Mouse (Mus musculus) ES-Bruce4 (cell line): Measurements from ENCODE around the gene Gm18596. TPM values are rescaled to one million over a fixed set of nuclear protein-coding genes. Genes with fewer than 3 reads are reported as not detected.
A peak's percentile ranks its signal among the peaks of the same experiment; 100 is the strongest.
"Not testable (repeated sequence)": the region's sequence is repeated elsewhere in the genome, so short reads cannot be mapped to it uniquely, and the experiment has no call there.

ENCODE experiments used
- H3K27ac ChIP-seq: 2 replicates; pipeline ENCODE4 v1.5.1; 2012; ENCODE audit warnings: low read length, inconsistent platforms; ENCODE audit not compliant: insufficient read depth
- H3K27me3 ChIP-seq: 2 replicates; pipeline ENCODE4 v1.6.1; 2012; ENCODE audit warnings: mild to moderate bottlenecking, low read length, inconsistent platforms; ENCODE audit not compliant: control insufficient read depth, poor library complexity, insufficient read depth, severe bottlenecking
- H3K36me3 ChIP-seq: 2 replicates; pipeline ENCODE4 v1.6.1; 2012; ENCODE audit warnings: inconsistent platforms, mild to moderate bottlenecking, low read length, moderate library complexity; ENCODE audit not compliant: control insufficient read depth, poor library complexity, insufficient read depth, severe bottlenecking
- H3K4me1 ChIP-seq: one replicate; pipeline ENCODE4 v1.8.1; 2011; ENCODE audit warnings: low read length; ENCODE audit not compliant: control insufficient read depth, insufficient read depth
- H3K4me3 ChIP-seq: 2 replicates; pipeline ENCODE4 v1.5.1; 2011; ENCODE audit warnings: low read depth, mild to moderate bottlenecking, low read length
- H3K9ac ChIP-seq: 2 replicates; pipeline ENCODE4 v1.6.1; 2012; ENCODE audit warnings: low read depth, mild to moderate bottlenecking, inconsistent platforms; ENCODE audit not compliant: poor library complexity, severe bottlenecking
- H3K9me3 ChIP-seq: replicated peaks from 2 replicates; pipeline ENCODE4 v1.6.1; 2012; ENCODE audit warnings: mild to moderate bottlenecking, low read length, inconsistent platforms; ENCODE audit not compliant: control insufficient read depth, poor library complexity, insufficient read depth, severe bottlenecking
- CTCF ChIP-seq: IDR thresholded peaks from one replicate; pipeline ENCODE4 v1.8.1; 2011; ENCODE audit warnings: low read depth, low read length
- EP300 ChIP-seq: IDR thresholded peaks from 2 replicates; pipeline ENCODE4 v1.6.1; 2011; ENCODE audit warnings: low read depth, low read length; ENCODE audit not compliant: insufficient read depth
- POLR2A ChIP-seq: IDR thresholded peaks from one replicate; pipeline ENCODE4 v1.8.1; 2011; ENCODE audit warnings: low read length; ENCODE audit not compliant: insufficient read depth
- polyA plus RNA-seq: library from polyadenylated mRNA; stranded (reverse); fragments of >200 nt; gene quantifications from 2 replicates; pipeline ENCODE4 v1.2.4, GENCODE M21; 2011; ENCODE audit warnings: low read depth; ENCODE audit not compliant: missing spikeins, insufficient read depth, insufficient read length

The Gm18596 gene
- polyA plus RNA-seq, 1 experiment, result not detected

GRCm38 (mm10) chr10:77735928-77736327, 6.5 kb downstream of the Gm18596 start:
- H3K4me1 ChIP-seq, result no peaks in the 10 kb centered on the region
- H3K36me3 ChIP-seq, result no peaks in the 10 kb centered on the region
- H3K27me3 ChIP-seq, result no peaks in the 10 kb centered on the region
- no peak for TF ChIP-seq POLR2A
- no peak overlapping the region for H3K9ac ChIP-seq
- no peaks in the 10 kb centered on the region for H3K9me3 ChIP-seq
- H3K4me3 ChIP-seq, result no peak overlapping the region
- no peak overlapping the region for H3K27ac ChIP-seq

GRCm38 (mm10) chr10:77729241-77729640, 13.2 kb downstream of the Gm18596 start:
- H3K9ac ChIP-seq, result no peak overlapping the region
- no peaks in the 10 kb centered on the region for H3K27me3 ChIP-seq
- H3K27ac ChIP-seq, result no peak overlapping the region
- H3K9me3 ChIP-seq, result no peaks in the 10 kb centered on the region
- no peaks in the 10 kb centered on the region for H3K4me1 ChIP-seq
- no peaks in the 10 kb centered on the region for H3K36me3 ChIP-seq
- peak; percentile 93 for TF ChIP-seq CTCF
- TF ChIP-seq POLR2A, result no peak
- H3K4me3 ChIP-seq, result no peak overlapping the region

- no peaks in the 10 kb centered on the region for H3K9me3 ChIP-seq
- no peak for TF ChIP-seq POLR2A
- TF ChIP-seq EP300, result no peak
- peak; percentile 34 for TF ChIP-seq CTCF
- H3K27ac ChIP-seq, result no peak overlapping the region
- no peak overlapping the region for H3K9ac ChIP-seq
- no peaks in the 10 kb centered on the region for H3K27me3 ChIP-seq
- H3K36me3 ChIP-seq, result no peaks in the 10 kb centered on the region
- H3K4me1 ChIP-seq, result no peaks in the 10 kb centered on the region
- no peak overlapping the region for H3K4me3 ChIP-seq
Observed at GRCm38 (mm10) chr10:77728280-77728679, 14.2 kb downstream of the Gm18596 start.

GRCm38 (mm10) chr10:77726186-77726585, 16.3 kb downstream of the Gm18596 start, which contains the start of gene Gm10100:
TSS of gene Gm10100 (plus strand) at chr10:77726486.
- TF ChIP-seq CTCF (no peak), EP300 (no peak), POLR2A (no peak)

GRCm38 (mm10) chr10:77724855-77725254, 17.6 kb downstream of the Gm18596 start:
- no peak overlapping the region for H3K27ac ChIP-seq
- H3K4me1 ChIP-seq, result no peaks in the 10 kb centered on the region
- H3K9ac ChIP-seq, result no peak overlapping the region
- H3K9me3 ChIP-seq, result no peaks in the 10 kb centered on the region; the same call in 1 of the 2 replicates
- no peaks in the 10 kb centered on the region for H3K27me3 ChIP-seq
- no peak for TF ChIP-seq EP300
- TF ChIP-seq CTCF, result peak; percentile 66
- no peak for TF ChIP-seq POLR2A
- no peaks in the 10 kb centered on the region for H3K36me3 ChIP-seq
- H3K4me3 ChIP-seq, result no peak overlapping the region

More at GRCm38 (mm10) chr10:77726186-77726585, 16.3 kb downstream of the Gm18596 start, which contains the start of gene Gm10100:
- Histone ChIP-seq H3K9me3 (no peaks in the 10 kb centered on the region; the same call in 1 of the 2 replicates), H3K27me3 (no peaks in the 10 kb centered on the region), H3K36me3 (no peaks in the 10 kb centered on the region), H3K4me3 (no peak within 1 kb of the TSS), H3K27ac (no peak within 1 kb of the TSS), H3K4me1 (no peaks in the 10 kb centered on the region), H3K9ac (no peak within 1 kb of the TSS)

DNA sequence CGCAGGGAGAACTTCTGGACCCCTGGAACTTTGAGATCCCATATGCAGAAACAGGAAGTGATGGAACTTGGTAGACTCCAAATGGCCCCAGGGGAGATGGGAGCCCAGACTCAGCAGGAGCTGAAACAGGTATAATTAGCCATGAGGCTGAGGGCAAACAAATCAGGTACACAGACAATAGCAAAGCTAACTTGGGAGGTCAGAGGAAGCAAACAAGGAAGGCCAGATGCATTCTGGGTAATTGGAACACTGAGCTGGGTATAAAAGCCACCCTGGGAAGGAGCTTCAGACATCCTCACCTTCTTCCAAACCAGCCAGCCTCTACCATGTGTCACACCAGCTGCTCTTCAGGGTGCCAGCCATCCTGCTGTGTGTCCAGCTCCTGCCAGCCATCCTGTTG, 22.1 kb downstream of the Gm18596 start, which contains the start of gene Krtap12-1:
Gene Krtap12-1 (plus strand): TSS at position 301 of the 400 bp plus-strand sequence.
- H3K36me3 ChIP-seq, H3K9me3 ChIP-seq, H3K27ac ChIP-seq, H3K9ac ChIP-seq, H3K4me3 ChIP-seq, H3K27me3 ChIP-seq, H3K4me1 ChIP-seq: not testable (repeated sequence)

GRCm38 (mm10) chr10:77715507-77715906, 26.9 kb downstream of the Gm18596 start, which contains the start of gene Gm10142:
TSS of gene Gm10142 (plus strand) at chr10:77715807.
- TF ChIP-seq POLR2A (no peak), CTCF (no peak), EP300 (no peak)
- H3K27ac ChIP-seq, result no peak within 1 kb of the TSS
- H3K4me1 ChIP-seq, result no peaks in the 10 kb centered on the region
- no peak within 1 kb of the TSS for H3K9ac ChIP-seq
- no peaks in the 10 kb centered on the region for H3K27me3 ChIP-seq
- no peaks in the 10 kb centered on the region for H3K36me3 ChIP-seq
- H3K9me3 ChIP-seq, result no peaks in the 10 kb centered on the region
- H3K4me3 ChIP-seq, result no peak within 1 kb of the TSS
